Mouse (Mus musculus) spleen, adult 2 months (tissue): ENCODE results near the gene Tnnt1.

Experiments used
- CTCF ChIP-seq: fragments of 200-500 bp; IDR thresholded peaks from 2 replicates; pipeline ENCODE4 v1.5.1; 2011; ENCODE audit warnings: mild to moderate bottlenecking, inconsistent platforms; ENCODE audit not compliant: insufficient read depth, insufficient read length, insufficient replicate concordance; ENCODE audit errors: extremely low read depth
- POLR2A ChIP-seq: fragments of 200-500 bp; IDR thresholded peaks from 2 replicates; pipeline ENCODE4 v1.6.1; 2011; ENCODE audit warnings: low read depth, low read length, inconsistent platforms

DNA sequence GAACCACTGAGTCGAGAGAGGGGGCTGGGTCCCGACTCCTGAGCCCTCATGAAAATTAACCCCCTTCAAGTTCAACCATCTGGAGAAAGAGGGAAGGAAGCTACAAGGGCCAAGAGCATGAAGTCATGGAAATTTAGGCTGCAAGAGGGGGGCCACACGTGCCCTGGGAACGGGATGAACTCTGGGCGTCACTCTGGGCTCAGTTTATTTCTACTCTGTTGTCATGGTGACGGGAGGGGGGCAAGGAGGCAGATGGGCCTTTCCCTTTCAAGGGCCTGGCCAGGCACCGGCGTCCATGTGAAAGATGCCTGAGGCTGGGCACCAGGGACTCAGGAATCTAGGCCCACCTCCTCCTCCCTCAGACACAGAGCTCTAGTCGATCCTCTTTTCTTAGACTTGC is 17.9 kb downstream of the Tnnt1 start:
- no peak for TF ChIP-seq CTCF
- TF ChIP-seq POLR2A = no peak
